Comparison of ENCODE assay signal across 21 mouse cellular contexts in genomic region chr8:71505979-71506378, GRCm38 (mm10). TPM values are rescaled to one million over a fixed set of nuclear protein-coding genes. Genes with fewer than 3 reads are reported as not detected.
A peak's percentile ranks its signal among the peaks of the same experiment; 100 is the strongest.
DNase-seq lines count a peak whose midpoint lies in the region; ATAC-seq lines count a peak whose summit lies in the region.
"Had no signal": no experiment of that assay in that cellular context is flagged by ENCODE, and none has a peak within 500 bp of the region (broad histone marks: within the 10 kb centered on the region; RNA-seq: fewer than 3 reads in every experiment).

No protein-coding gene starts in this region.

- H3K9ac ChIP-seq in heart, embryonic 12.5 days = no peak overlapping the region
- H3K9ac ChIP-seq: forebrain, embryonic 15.5 days; kidney, embryonic 15.5 days; limb, embryonic 12.5 days; liver, embryonic 14.5 days; neural tube, embryonic 13.5 days; stomach, embryonic 15.5 days had no signal

- no peak overlapping the region for H3K4me3 ChIP-seq in heart, embryonic 12.5 days
- H3K4me3 ChIP-seq: forebrain, embryonic 15.5 days; kidney, embryonic 15.5 days; limb, embryonic 12.5 days; midbrain, embryonic 10.5 days; neural tube, embryonic 13.5 days; stomach, embryonic 15.5 days had no signal

- 69% methylated on average over 4 of the region's 4 CpGs for WGBS in heart, embryonic 12.5 days

- H3K27ac ChIP-seq in heart, embryonic 12.5 days (ENCODE audit: poor library complexity, severe bottlenecking) = no peak overlapping the region
- H3K27ac ChIP-seq: forebrain, embryonic 15.5 days; kidney, embryonic 15.5 days; limb, embryonic 12.5 days; liver, embryonic 14.5 days; midbrain, embryonic 10.5 days; neural tube, embryonic 13.5 days; stomach, embryonic 15.5 days had no signal

- intact Hi-C loops in heart, postnatal 14 days (cut with DNase I) = no loop called here

- no peaks in the 10 kb centered on the region for H3K9me3 ChIP-seq in heart, embryonic 12.5 days (replicated peaks)
- H3K9me3 ChIP-seq: forebrain, embryonic 15.5 days; G1E; kidney, embryonic 15.5 days; limb, embryonic 12.5 days; midbrain, embryonic 10.5 days; neural tube, embryonic 13.5 days; stomach, embryonic 15.5 days had no signal

- peak; percentile 75 to 76 for DNase-seq in cerebellum, adult 18-20 months
- no peak for DNase-seq in cerebellum, adult 11 months
- peak; percentile 58 to 61 for DNase-seq in heart, postnatal 14 days
- peak; percentile 91 for DNase-seq in NIH3T3 (ENCODE audit: low read depth)
- peak; percentile 69 to 74 for DNase-seq in cerebellum, postnatal 14 days
- DNase-seq in layer of hippocampus, postnatal 25 days (ENCODE audit: extremely low spot score in 1 of 2, low spot score in 1 of 2) = no peak
- DNase-seq: right cerebral cortex, adult 18-20 months had no signal

- no peak overlapping the region for H3K4me2 ChIP-seq in heart, embryonic 12.5 days
- H3K4me2 ChIP-seq: forebrain, embryonic 15.5 days; kidney, embryonic 15.5 days; limb, embryonic 12.5 days; neural tube, embryonic 13.5 days; stomach, embryonic 15.5 days had no signal

- no peaks in the 10 kb centered on the region; the same call in 1 of the 2 replicates for H3K36me3 ChIP-seq in heart, embryonic 12.5 days
- H3K36me3 ChIP-seq: forebrain, embryonic 15.5 days; G1E; kidney, embryonic 15.5 days; limb, embryonic 12.5 days; midbrain, embryonic 10.5 days; neural tube, embryonic 13.5 days; stomach, embryonic 15.5 days had no signal

- peaks cover 56% of the 10 kb centered on the region for H3K27me3 ChIP-seq in heart, embryonic 12.5 days (replicated peaks)

- ATAC-seq in heart, embryonic 12.5 days (ENCODE audit: insufficient number of reproducible peaks, low FRiP score) = no peak
- ATAC-seq in granulocyte monocyte progenitor cell, adult 5-6 weeks (replicated peaks; ENCODE audit: poor library complexity, severe bottlenecking) = no peak
- ATAC-seq: forebrain, embryonic 15.5 days; inflammation-experienced regulatory T-cells, adult 6 months had no signal

- peaks cover 13% of the 10 kb centered on the region; the same call in 1 of the 2 replicates for H3K4me1 ChIP-seq in heart, embryonic 12.5 days (replicated peaks)

RNA-seq across cellular contexts. Expression of gene Plvap, which starts 5.6 kb away (rescaled TPM):
- total RNA-seq in heart, postnatal 14 days (2021) = 10 to 100 TPM; 19.3 to 26.2 TPM
- polyA plus RNA-seq in heart, embryonic 12.5 days (2016; fragmentation: Nextera tagmentation; extraction: Ambion mirVana) = 184 and 202 TPM in 2 replicates
- total RNA-seq in granulocyte monocyte progenitor cell, adult 5-6 weeks (2014; fragmentation: Nextera tagmentation) = not detected in 2 replicates
- total RNA-seq in granulocyte monocyte progenitor cell, adult 5-6 weeks (2017) = 0.10 and 0.43 TPM in 2 replicates
- total RNA-seq in layer of hippocampus, postnatal 25 days (2021) = 1 to 10 TPM; 6.1 to 6.7 TPM
- total RNA-seq: hematopoietic stem cell, adult 5-6 weeks; monocyte, adult 5-6 weeks had no signal
- polyA plus RNA-seq: inflammation-experienced regulatory T-cells, adult 6 months had no signal

RNA-seq across cellular contexts. Expression of gene Gtpbp3, which starts 18.1 kb away (rescaled TPM):
- total RNA-seq in heart, postnatal 14 days (2021) = 10 to 100 TPM; 16.4 to 18.7 TPM
- 11.6 and 12.8 TPM in 2 replicates for polyA plus RNA-seq in heart, embryonic 12.5 days (2016; fragmentation: Nextera tagmentation; extraction: Ambion mirVana)
- total RNA-seq in granulocyte monocyte progenitor cell, adult 5-6 weeks (2014; fragmentation: Nextera tagmentation) = 3.5 and 12.4 TPM in 2 replicates
- total RNA-seq in granulocyte monocyte progenitor cell, adult 5-6 weeks (2017) = 13.5 and 21.5 TPM in 2 replicates
- total RNA-seq in layer of hippocampus, postnatal 25 days (2021) = 10 to 100 TPM; 28.4 to 36.4 TPM

RNA-seq across cellular contexts. Expression of gene Ccdc194, which starts 19.5 kb away (rescaled TPM):
- under 1 TPM in 1 of 2 experiments, not detected in 1; 0.12 TPM for total RNA-seq in heart, postnatal 14 days (2021)
- polyA plus RNA-seq in heart, embryonic 12.5 days (2016; fragmentation: Nextera tagmentation; extraction: Ambion mirVana) = 0.83 and 1.4 TPM in 2 replicates
- not detected in 2 replicates for total RNA-seq in granulocyte monocyte progenitor cell, adult 5-6 weeks (2014; fragmentation: Nextera tagmentation)
- total RNA-seq in granulocyte monocyte progenitor cell, adult 5-6 weeks (2017) = not detected in 2 replicates
- not detected for total RNA-seq in layer of hippocampus, postnatal 25 days (2021)
- total RNA-seq: gastrocnemius, postnatal 36 days; hematopoietic stem cell, adult 5-6 weeks; monocyte, adult 5-6 weeks had no signal
- polyA plus RNA-seq: G1E; inflammation-experienced regulatory T-cells, adult 6 months had no signal

RNA-seq across cellular contexts. Expression of gene Ano8, which starts 20.2 kb away (rescaled TPM):
- 10 to 100 TPM; 16.6 to 18.4 TPM for total RNA-seq in heart, postnatal 14 days (2021)
- polyA plus RNA-seq in heart, embryonic 12.5 days (2016; fragmentation: Nextera tagmentation; extraction: Ambion mirVana) = 2.7 and 3.8 TPM in 2 replicates
- 0.43 and 2.5 TPM in 2 replicates for total RNA-seq in granulocyte monocyte progenitor cell, adult 5-6 weeks (2014; fragmentation: Nextera tagmentation)
- total RNA-seq in granulocyte monocyte progenitor cell, adult 5-6 weeks (2017) = 1.9 and 4.5 TPM in 2 replicates
- total RNA-seq in layer of hippocampus, postnatal 25 days (2021) = 10 to 100 TPM; 53.5 to 58.0 TPM

RNA-seq across cellular contexts. Expression of gene Bst2, which starts 31.3 kb away (rescaled TPM):
- total RNA-seq in heart, postnatal 14 days (2021) = 10 to 100 TPM; 12.3 to 16.5 TPM
- polyA plus RNA-seq in heart, embryonic 12.5 days (2016; fragmentation: Nextera tagmentation; extraction: Ambion mirVana) = 25.6 and 28.8 TPM in 2 replicates
- 47.0 and 55.7 TPM in 2 replicates for total RNA-seq in granulocyte monocyte progenitor cell, adult 5-6 weeks (2014; fragmentation: Nextera tagmentation)
- 49.1 and 58.3 TPM in 2 replicates for total RNA-seq in granulocyte monocyte progenitor cell, adult 5-6 weeks (2017)
- 1 to 10 TPM; 3.0 to 4.1 TPM for total RNA-seq in layer of hippocampus, postnatal 25 days (2021)

Comparison
In these comparisons a context has a peak if more than half of its experiments do, and no peak if none do; other contexts are left out.
1. DNase-seq: peak in cerebellum, adult 18-20 months (2 of 2), heart, postnatal 14 days (2 of 2), NIH3T3 (single experiment) and cerebellum, postnatal 14 days (2 of 2); none in cerebellum, adult 11 months (single experiment) and layer of hippocampus, postnatal 25 days (0 of 2).
2. RNA of gene Plvap, which starts 5.6 kb away (total RNA-seq): 19.3 to 26.2 TPM in heart, postnatal 14 days and 6.1 to 6.7 TPM in layer of hippocampus, postnatal 25 days; 0.10 to 0.43 TPM in granulocyte monocyte progenitor cell, adult 5-6 weeks; every median in the first group is over 4 times any median in the second.